Mouse (Mus musculus): ENCODE measurements at regions not wholly inside any gene's neighbourhood (a gene's known extent, or its start where the extent isn't known, plus 50 kb on each side); places are given as distances from the start of the nearest gene placed in this dataset.
A peak's percentile ranks its signal among the peaks of the same experiment; 100 is the strongest.

DNA sequence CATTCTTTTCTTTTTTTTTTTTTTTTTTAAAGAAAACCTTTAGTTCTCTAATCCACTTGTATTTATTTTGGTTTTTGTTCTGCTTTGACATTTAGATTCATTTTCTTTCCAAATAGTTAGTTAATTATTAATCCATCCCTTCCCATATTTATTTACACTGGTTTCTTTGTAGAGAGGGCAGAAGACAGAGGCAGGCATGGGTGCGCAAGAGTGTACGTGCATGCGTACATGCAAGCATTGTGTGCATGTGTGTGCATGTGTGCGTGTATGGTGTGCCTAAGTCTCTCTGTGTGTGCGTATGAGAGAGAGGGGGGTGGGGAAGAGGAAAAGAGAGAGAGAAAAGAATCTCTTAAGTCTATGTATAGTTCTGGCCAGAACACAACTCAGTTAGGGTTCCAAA lies 215.9 kb upstream of the Krr1 start:
- in situ Hi-C loops (cut with MboI; ENCODE audit: low pct_ligation_motif_present, low pct_unique_long_range_greater_than_20kb, low sequenced_read_pairs): no loop called here
- no peak overlapping the region for H3K9ac ChIP-seq (ENCODE audit: insufficient read depth, low read depth)
- no peak overlapping the region for H3K4me2 ChIP-seq (ENCODE audit: insufficient read depth, low read depth, poor library complexity, severe bottlenecking)
- no peak overlapping the region for H3K27ac ChIP-seq (ENCODE audit: insufficient read depth, low read depth)
- DNase-seq (ENCODE audit: extremely low read depth): no peak
- H3K79me2 ChIP-seq (replicated peaks; ENCODE audit: control insufficient read depth, extremely low read depth, insufficient read depth, poor library complexity, severe bottlenecking): no peaks in the 10 kb centered on the region
- H3K36me3 ChIP-seq (replicated peaks in 1 of 2; ENCODE audit: control insufficient read depth in 1 of 2, insufficient read depth in 1 of 2, low read length in 1 of 2): no peaks in the 10 kb centered on the region
- H3K27me3 ChIP-seq (replicated peaks): no peaks in the 10 kb centered on the region
- TF ChIP-seq ZC3H11A (IDR thresholded peaks at IDR 0.05; ENCODE audit: low read depth, low read length): no peak
- no peak for TF ChIP-seq USF1 (IDR thresholded peaks at IDR 0.05; ENCODE audit: low read depth, low read length)
- no peak for TF ChIP-seq MAFK (IDR thresholded peaks at IDR 0.05; ENCODE audit: insufficient replicate concordance, low read length)
- TF ChIP-seq E2F4 (IDR thresholded peaks at IDR 0.05; ENCODE audit: insufficient replicate concordance, low read depth, low read length): no peak
- TF ChIP-seq ETS1 (conservative IDR thresholded peaks at IDR 0.05; ENCODE audit: low read depth, low read length): no peak
- TF ChIP-seq MAX (IDR thresholded peaks at IDR 0.05; ENCODE audit: low read length): no peak
- no peak for TF ChIP-seq MYC (IDR thresholded peaks at IDR 0.05; ENCODE audit: low read depth, low read length)
- TF ChIP-seq UBTF (IDR thresholded peaks at IDR 0.05; ENCODE audit: low read depth, low read length): no peak
- TF ChIP-seq JUND (conservative IDR thresholded peaks at IDR 0.05; ENCODE audit: low read depth, low read length): no peak
- TF ChIP-seq CHD2 (IDR thresholded peaks at IDR 0.05; ENCODE audit: low read length): no peak
- TF ChIP-seq SIN3A (IDR thresholded peaks at IDR 0.05; ENCODE audit: low read length): no peak
- no peak for TF ChIP-seq IRF4 (IDR thresholded peaks at IDR 0.05; ENCODE audit: low read depth, low read length)
- no peak for TF ChIP-seq NELFE (IDR thresholded peaks at IDR 0.05; ENCODE audit: low read depth, low read length)
- TF ChIP-seq HCFC1 (IDR thresholded peaks at IDR 0.05; ENCODE audit: low read depth, low read length): no peak
- dilution Hi-C loops (cut with MboI; ENCODE audit: extremely low pct_ligation_motif_present, extremely low pct_unique_long_range_greater_than_20kb, low sequenced_read_pairs): no loop called here
- H3K4me1 ChIP-seq (ENCODE audit: control insufficient read depth in 1 of 2, insufficient read depth in 2 of 2): peaks cover 0 to 2% of the 10 kb centered on the region in 2 experiments; a peak in 1 of 4 replicates
- H3K9me3 ChIP-seq (replicated peaks; ENCODE audit: low read length): no peaks in the 10 kb centered on the region
- no peak overlapping the region for H3K4me3 ChIP-seq (replicated peaks in 1 of 3; ENCODE audit: low read depth in 2 of 3, low read length in 2 of 3, poor library complexity in 1 of 3)

DNA sequence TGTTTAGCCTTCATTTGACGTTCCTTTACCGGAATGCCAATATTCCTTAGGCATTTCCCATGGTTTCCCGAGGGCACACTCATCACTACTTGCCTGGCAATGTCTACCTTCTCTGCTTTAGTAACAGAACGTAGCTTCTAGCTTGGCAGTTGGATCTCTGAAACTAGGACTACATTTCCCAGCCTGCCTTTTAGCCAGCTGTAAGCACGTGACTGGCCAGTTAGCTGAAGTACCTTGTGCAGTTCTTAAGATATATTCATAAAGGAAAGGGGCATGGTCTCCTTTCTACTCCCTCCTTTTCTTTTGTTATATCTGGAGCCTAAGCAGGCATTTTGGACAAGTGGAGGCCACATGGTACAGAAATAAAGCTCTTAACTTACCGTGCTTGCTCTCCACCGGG lies 214.8 kb upstream of the Krr1 start:
- Histone ChIP-seq H3K4me3 (replicated peaks in 1 of 3; ENCODE audit: low read depth in 2 of 3, low read length in 2 of 3, poor library complexity in 1 of 3) (no peak overlapping the region), H3K9me3 (replicated peaks; ENCODE audit: low read length) (no peaks in the 10 kb centered on the region), H3K4me1 (ENCODE audit: control insufficient read depth in 1 of 2, insufficient read depth in 2 of 2) (no peaks in the 10 kb centered on the region), H3K36me3 (replicated peaks in 1 of 2; ENCODE audit: control insufficient read depth in 1 of 2, insufficient read depth in 1 of 2, low read length in 1 of 2) (no peaks in the 10 kb centered on the region), H3K79me2 (replicated peaks; ENCODE audit: control insufficient read depth, extremely low read depth, insufficient read depth, poor library complexity, severe bottlenecking) (no peaks in the 10 kb centered on the region), H3K4me2 (ENCODE audit: insufficient read depth, low read depth, poor library complexity, severe bottlenecking) (no peak overlapping the region), H3K27ac (ENCODE audit: insufficient read depth, low read depth) (no peak overlapping the region), H3K27me3 (replicated peaks) (no peaks in the 10 kb centered on the region), H3K9ac (ENCODE audit: insufficient read depth, low read depth) (no peak overlapping the region)
- TF ChIP-seq HCFC1 (IDR thresholded peaks at IDR 0.05; ENCODE audit: low read depth, low read length) (peak; percentile 72), MAZ (IDR thresholded peaks at IDR 0.05; ENCODE audit: low read depth, low read length) (no peak), ZKSCAN1 (IDR thresholded peaks at IDR 0.05; ENCODE audit: borderline replicate concordance, low read depth, low read length) (no peak), MAX (IDR thresholded peaks at IDR 0.05; ENCODE audit: low read length) (no peak), CTCF (conservative IDR thresholded peaks at IDR 0.05 in 1 of 2, IDR thresholded peaks at IDR 0.05 in 1 of 2; ENCODE audit: low read depth in 2 of 2, low read length in 2 of 2) (no peak), ELF1 (IDR thresholded peaks at IDR 0.05; ENCODE audit: low read depth, low read length) (no peak), KAT2A (IDR thresholded peaks at IDR 0.05; ENCODE audit: insufficient replicate concordance, low read length) (no peak), ZC3H11A (IDR thresholded peaks at IDR 0.05; ENCODE audit: low read depth, low read length) (no peak), USF1 (IDR thresholded peaks at IDR 0.05; ENCODE audit: low read depth, low read length) (peak; percentile 56), SMC3 (IDR thresholded peaks at IDR 0.05; ENCODE audit: low read depth, low read length) (no peak), JUND (conservative IDR thresholded peaks at IDR 0.05; ENCODE audit: low read depth, low read length) (no peak)
- in situ Hi-C loops (cut with MboI; ENCODE audit: low pct_ligation_motif_present, low pct_unique_long_range_greater_than_20kb, low sequenced_read_pairs): no loop called here
- dilution Hi-C loops (cut with MboI; ENCODE audit: extremely low pct_ligation_motif_present, extremely low pct_unique_long_range_greater_than_20kb, low sequenced_read_pairs): no loop called here
- DNase-seq (ENCODE audit: extremely low read depth): no peak
